Comparison of ENCODE assay signal across 17 mouse cellular contexts in genomic region chr10:74116817-74117216, GRCm38 (mm10).
"Had no signal": no experiment of that assay in that cellular context is flagged by ENCODE, and none has a peak within 500 bp of the region (broad histone marks: within the 10 kb centered on the region; RNA-seq: fewer than 3 reads in every experiment).

No protein-coding gene starts in this region.

- DNase-seq: lung, adult 18-20 months; lung, embryonic 14.5 days; lung, postnatal 10 days; lung, postnatal 4 days; midbrain, embryonic 14.5 days; right cerebral cortex, postnatal 14 days; thymus, adult 2 months; thymus, postnatal 25 days; thymus, postnatal 4 days had no signal

- H3K9me3 ChIP-seq: midbrain, embryonic 10.5 days; midbrain, embryonic 12.5 days; neural tube, embryonic 13.5 days; neural tube, embryonic 15.5 days; stomach, embryonic 15.5 days had no signal

- ATAC-seq: midbrain, embryonic 16.5 days had no signal

- H3K27ac ChIP-seq: midbrain, embryonic 10.5 days; midbrain, embryonic 12.5 days; neural tube, embryonic 13.5 days; neural tube, embryonic 15.5 days; stomach, embryonic 15.5 days; stomach, postnatal 0 days had no signal

- H3K4me1 ChIP-seq: midbrain, embryonic 10.5 days; midbrain, embryonic 12.5 days; neural tube, embryonic 13.5 days; neural tube, embryonic 15.5 days; stomach, embryonic 15.5 days had no signal

- H3K9ac ChIP-seq: lung, embryonic 14.5 days; midbrain, embryonic 12.5 days; neural tube, embryonic 13.5 days; neural tube, embryonic 15.5 days; stomach, embryonic 15.5 days had no signal

- H3K36me3 ChIP-seq: midbrain, embryonic 10.5 days; midbrain, embryonic 12.5 days; neural tube, embryonic 13.5 days; neural tube, embryonic 15.5 days; stomach, embryonic 15.5 days had no signal

- H3K4me2 ChIP-seq: lung, embryonic 14.5 days; midbrain, embryonic 12.5 days; neural tube, embryonic 13.5 days; neural tube, embryonic 15.5 days; stomach, embryonic 15.5 days had no signal

- H3K4me3 ChIP-seq: midbrain, embryonic 10.5 days; midbrain, embryonic 12.5 days; myocyte; neural tube, embryonic 13.5 days; neural tube, embryonic 15.5 days; stomach, embryonic 15.5 days had no signal

- H3K27me3 ChIP-seq: midbrain, embryonic 12.5 days; neural tube, embryonic 13.5 days; neural tube, embryonic 15.5 days; stomach, embryonic 15.5 days had no signal
